Mouse (Mus musculus): ENCODE measurements at regions not wholly inside any gene's neighbourhood (a gene's known extent, or its start where the extent isn't known, plus 50 kb on each side); places are given as distances from the start of the nearest gene placed in this dataset.

DNA sequence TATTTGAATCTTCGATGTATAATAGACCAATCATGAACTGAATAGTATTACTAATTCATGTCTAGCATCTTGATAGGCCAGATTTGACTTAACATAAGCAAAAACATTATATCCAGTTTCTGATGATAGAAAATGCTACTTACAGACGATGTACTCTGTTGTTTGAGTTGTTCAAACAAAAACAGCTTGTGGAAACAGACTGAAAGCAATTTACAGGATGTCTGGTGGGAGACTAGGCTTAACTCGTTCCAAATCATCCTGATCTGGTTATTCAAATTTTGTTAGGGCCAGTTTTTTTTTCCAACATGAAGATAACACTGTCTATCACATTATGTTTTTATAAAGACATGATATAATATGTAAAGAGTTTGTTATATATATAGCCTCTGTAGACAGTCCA is 369.4 kb upstream of the Igbp1b start:
- no peak for DNase-seq (ENCODE audit: low spot score)

DNA sequence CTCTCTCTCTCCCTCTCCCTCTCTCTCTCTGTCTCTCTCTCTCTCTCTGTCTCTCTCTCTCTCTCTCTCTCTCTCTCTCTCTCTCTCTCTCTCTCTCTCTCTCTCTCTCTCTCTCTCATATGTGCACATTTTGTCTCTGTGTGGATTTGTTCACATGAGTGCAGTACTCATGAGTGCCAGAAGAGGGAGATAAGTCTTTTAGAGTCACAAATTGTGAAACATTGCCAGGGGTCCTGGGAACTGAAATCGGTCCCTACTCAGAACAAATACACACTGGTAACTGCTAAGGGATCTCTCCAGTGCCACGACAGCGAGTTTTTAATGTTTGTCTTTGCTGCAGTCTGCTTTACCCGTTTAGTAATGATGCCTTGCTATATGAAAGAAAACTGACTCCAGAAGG is 356.2 kb upstream of the Igbp1b start:
- peak; percentile 7 for DNase-seq (ENCODE audit: low spot score)

DNA sequence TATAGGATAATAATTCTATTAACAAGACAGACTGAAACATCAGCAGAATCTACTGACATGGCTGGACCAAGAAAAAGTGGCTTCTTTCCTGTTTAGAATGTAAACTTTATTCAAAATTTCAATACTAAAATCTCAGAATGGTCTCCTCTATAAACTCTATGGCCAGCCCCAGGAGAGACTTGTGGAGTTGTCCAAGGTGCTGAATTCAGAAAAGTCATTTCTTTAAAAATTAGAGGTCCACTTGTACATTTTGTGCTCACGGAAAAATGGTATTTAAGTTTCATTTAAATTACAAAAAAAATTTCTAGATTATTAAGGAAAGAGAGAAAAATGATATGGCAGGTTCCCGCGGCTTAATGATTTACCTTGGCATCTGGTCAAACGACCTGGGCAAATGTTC is 352.2 kb upstream of the Igbp1b start:
- peak; percentile 5 for DNase-seq (ENCODE audit: low spot score)

All from embryo, embryonic 10 days (tissue).